Mouse (Mus musculus): ENCODE measurements at regions not wholly inside any gene's neighbourhood (a gene's known extent, or its start where the extent isn't known, plus 50 kb on each side); places are given as distances from the start of the nearest gene placed in this dataset.
A peak's percentile ranks its signal among the peaks of the same experiment; 100 is the strongest.

GRCm38 (mm10) chr13:28541607-28542006, 284.3 kb downstream of the Gm11361 start:
- no peak overlapping the region for H3K4me2 ChIP-seq
- no peak overlapping the region for H3K9ac ChIP-seq
- whole genome bisulfite sequencing = 90% methylated on average over 3 of the region's 3 CpGs
- peaks cover 3% of the 10 kb centered on the region; the same call in 1 of the 2 replicates for H3K9me3 ChIP-seq
- peaks cover 14% of the 10 kb centered on the region; the same call in 1 of the 2 replicates for H3K36me3 ChIP-seq (replicated peaks)
- no peak overlapping the region for H3K27ac ChIP-seq
- H3K4me3 ChIP-seq (replicated peaks) = no peak overlapping the region
- no peaks in the 10 kb centered on the region for H3K27me3 ChIP-seq
- no peak for ATAC-seq (ENCODE audit: low FRiP score)
- peaks cover 24% of the 10 kb centered on the region for H3K4me1 ChIP-seq

- H3K4me2 ChIP-seq = no peak overlapping the region
- no peaks in the 10 kb centered on the region for H3K27me3 ChIP-seq
- no peak for ATAC-seq (ENCODE audit: low FRiP score)
- H3K4me1 ChIP-seq = no peaks in the 10 kb centered on the region; the same call in 1 of the 2 replicates
- 97% methylated on average over 1 of the region's 1 CpGs for WGBS
- no peak overlapping the region for H3K9ac ChIP-seq
- H3K4me3 ChIP-seq (replicated peaks) = no peak overlapping the region
- peaks cover 12% of the 10 kb centered on the region for H3K36me3 ChIP-seq (replicated peaks)
- no peak overlapping the region for H3K27ac ChIP-seq
- H3K9me3 ChIP-seq = peaks cover 3% of the 10 kb centered on the region; the same call in 1 of the 2 replicates
These were observed 275.8 kb downstream of the Gm11361 start for GRCm38 (mm10) chr13:28533080-28533479.

DNA sequence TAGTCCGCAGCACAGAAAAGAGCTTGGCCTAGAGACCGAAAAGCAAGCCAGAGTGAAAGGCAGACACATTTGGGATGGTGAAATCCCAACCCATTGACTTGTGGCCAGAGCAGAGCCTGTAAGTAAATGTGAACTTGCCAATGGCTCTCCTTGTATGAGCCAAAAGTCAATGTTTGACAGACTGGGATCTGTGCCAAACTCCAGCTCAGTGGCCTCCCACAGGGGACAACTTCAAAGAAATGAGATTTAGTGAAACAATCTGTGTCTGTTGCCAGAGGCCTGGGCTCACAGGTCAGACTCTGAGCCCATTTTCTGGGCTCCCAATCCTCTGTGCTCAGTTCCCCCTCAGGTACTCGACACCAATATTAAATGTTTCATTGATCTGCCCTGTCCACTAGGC, 274.9 kb downstream of the Gm11361 start:
- Histone ChIP-seq H3K4me1 (no peaks in the 10 kb centered on the region; the same call in 1 of the 2 replicates), H3K4me2 (no peak overlapping the region), H3K36me3 (replicated peaks) (peaks cover 10% of the 10 kb centered on the region), H3K27ac (no peak overlapping the region), H3K9ac (no peak overlapping the region), H3K4me3 (replicated peaks) (no peak overlapping the region), H3K9me3 (no peaks in the 10 kb centered on the region), H3K27me3 (no peaks in the 10 kb centered on the region)
- no peak for ATAC-seq (ENCODE audit: low FRiP score)
- WGBS = 92% methylated on average over 3 of the region's 3 CpGs

GRCm38 (mm10) chr13:28531534-28531999, 274.2 kb downstream of the Gm11361 start:
- no peak overlapping the region for H3K9ac ChIP-seq
- H3K9me3 ChIP-seq = no peaks in the 10 kb centered on the region
- 89% methylated on average over 5 of the region's 5 CpGs for WGBS
- no peaks in the 10 kb centered on the region; the same call in 1 of the 2 replicates for H3K4me1 ChIP-seq
- H3K4me3 ChIP-seq (replicated peaks) = no peak overlapping the region
- H3K27me3 ChIP-seq = no peaks in the 10 kb centered on the region
- no peak overlapping the region for H3K4me2 ChIP-seq
- H3K36me3 ChIP-seq (replicated peaks) = peaks cover 10% of the 10 kb centered on the region
- ATAC-seq (ENCODE audit: low FRiP score) = no peak
- no peak overlapping the region for H3K27ac ChIP-seq

DNA sequence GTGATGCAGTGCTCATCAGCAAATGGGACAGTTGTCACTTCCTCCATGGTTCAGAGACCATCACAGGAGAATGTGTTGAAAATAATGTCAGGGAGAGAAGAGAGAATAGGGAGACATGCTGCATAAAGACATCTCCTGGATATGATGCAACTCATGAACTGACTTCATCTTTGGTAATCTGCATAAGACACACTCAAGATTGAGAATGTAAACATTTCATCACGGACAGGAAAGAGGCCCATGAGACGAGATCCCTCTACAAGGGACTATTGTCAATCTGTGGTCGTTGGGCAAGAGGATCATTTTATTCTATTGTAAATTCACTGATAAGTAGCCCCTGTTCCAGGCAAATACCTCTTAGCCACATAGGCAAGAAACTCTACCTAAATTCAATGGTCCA, 273.6 kb downstream of the Gm11361 start:
- H3K36me3 ChIP-seq (replicated peaks) = peaks cover 10% of the 10 kb centered on the region
- H3K27ac ChIP-seq = no peak overlapping the region
- H3K4me2 ChIP-seq = no peak overlapping the region
- H3K4me1 ChIP-seq = no peaks in the 10 kb centered on the region; the same call in 1 of the 2 replicates
- no peak overlapping the region for H3K9ac ChIP-seq
- no peaks in the 10 kb centered on the region for H3K9me3 ChIP-seq
- WGBS = 95% methylated on average over 3 of the region's 3 CpGs
- ATAC-seq (ENCODE audit: low FRiP score) = no peak
- H3K4me3 ChIP-seq (replicated peaks) = no peak overlapping the region
- H3K27me3 ChIP-seq = no peaks in the 10 kb centered on the region

DNA sequence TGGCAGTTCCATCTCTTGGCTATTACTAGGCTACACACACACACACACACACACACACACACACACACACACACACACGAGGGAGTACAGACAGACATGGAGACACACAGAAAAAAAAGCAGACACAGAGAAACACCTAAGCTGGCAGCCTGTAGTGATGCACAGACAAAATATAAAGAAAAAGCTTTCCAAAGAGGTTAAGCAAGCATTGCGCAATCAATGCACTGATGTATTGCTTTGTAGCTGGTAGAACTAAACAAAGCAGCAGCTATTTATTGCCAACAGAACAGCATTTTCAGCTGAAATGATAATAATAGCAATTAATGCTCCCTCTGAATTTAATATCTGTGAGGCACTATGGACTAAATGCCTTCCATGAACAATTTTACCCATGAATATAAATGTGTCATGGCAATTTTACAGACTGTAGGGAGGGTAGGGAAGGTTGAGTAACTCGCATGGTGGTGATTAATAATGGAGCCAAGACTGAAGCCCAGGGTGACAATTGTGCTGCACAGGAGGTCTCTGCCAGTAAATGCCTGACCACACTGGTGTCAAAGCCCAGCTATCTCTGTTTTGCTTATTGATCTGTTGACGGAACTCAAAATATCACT, 271.7 kb downstream of the Gm11361 start:
- Histone ChIP-seq H3K9me3 (no peaks in the 10 kb centered on the region), H3K4me1 (no peaks in the 10 kb centered on the region; the same call in 1 of the 2 replicates), H3K4me2 (no peak overlapping the region), H3K4me3 (replicated peaks) (no peak overlapping the region), H3K27me3 (no peaks in the 10 kb centered on the region), H3K27ac (0 out of 2 replicates have a peak overlapping the region, but pooled peaks have one; percentile 5), H3K9ac (no peak overlapping the region), H3K36me3 (replicated peaks) (peaks cover 12% of the 10 kb centered on the region)
- 84% methylated on average over 4 of the region's 4 CpGs for WGBS
- no peak for ATAC-seq (ENCODE audit: low FRiP score)

- Histone ChIP-seq H3K4me3 (replicated peaks) (no peak overlapping the region), H3K27ac (no peak overlapping the region), H3K4me2 (no peak overlapping the region), H3K9ac (no peak overlapping the region), H3K36me3 (replicated peaks) (peaks cover 12% of the 10 kb centered on the region), H3K9me3 (no peaks in the 10 kb centered on the region), H3K27me3 (no peaks in the 10 kb centered on the region), H3K4me1 (no peaks in the 10 kb centered on the region; the same call in 1 of the 2 replicates)
- ATAC-seq (ENCODE audit: low FRiP score) = no peak
- WGBS = 92% methylated on average over 1 of the region's 1 CpGs
These were observed 269.0 kb downstream of the Gm11361 start for GRCm38 (mm10) chr13:28526299-28526698.

DNA sequence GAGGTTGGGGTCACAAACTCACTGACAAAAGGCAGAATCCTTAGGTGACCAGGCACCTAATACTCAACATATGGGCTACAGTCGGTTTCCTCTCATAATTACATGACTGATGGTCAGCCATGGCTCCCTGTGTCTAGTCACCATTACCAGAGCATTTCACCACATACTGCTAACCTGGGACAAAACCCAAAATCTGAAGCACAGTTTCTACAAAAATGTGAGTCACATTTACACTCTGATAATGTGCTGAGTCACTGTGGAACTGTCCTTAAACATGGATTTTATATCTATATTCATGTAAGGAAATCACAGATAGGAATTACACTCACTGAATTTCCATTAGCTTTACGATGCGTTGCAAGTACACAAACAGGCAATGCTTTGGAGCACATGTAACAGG, 267.1 kb downstream of the Gm11361 start:
- Histone ChIP-seq H3K36me3 (replicated peaks) (0 out of 2 replicates have a peak, but pooled peaks cover 2% of the 10 kb centered on the region), H3K4me2 (no peak overlapping the region), H3K4me1 (peaks cover 7% of the 10 kb centered on the region; the same call in 1 of the 2 replicates), H3K9ac (no peak overlapping the region), H3K4me3 (replicated peaks) (no peak overlapping the region), H3K27me3 (no peaks in the 10 kb centered on the region), H3K9me3 (no peaks in the 10 kb centered on the region), H3K27ac (no peak overlapping the region)
- ATAC-seq (ENCODE audit: low FRiP score) = no peak
- 88% methylated on average over 3 of the region's 3 CpGs for WGBS

GRCm38 (mm10) chr13:28520127-28520482, 262.8 kb downstream of the Gm11361 start:
- Histone ChIP-seq H3K9me3 (no peaks in the 10 kb centered on the region), H3K36me3 (replicated peaks) (no peaks in the 10 kb centered on the region), H3K27ac (0 out of 2 replicates have a peak overlapping the region, but pooled peaks have one; percentile 13), H3K4me3 (replicated peaks) (no peak overlapping the region), H3K27me3 (no peaks in the 10 kb centered on the region), H3K4me2 (no peak overlapping the region), H3K9ac (no peak overlapping the region), H3K4me1 (peaks cover 9% of the 10 kb centered on the region; the same call in 1 of the 2 replicates)
- ATAC-seq (ENCODE audit: low FRiP score) = no peak
- 71% methylated on average over 1 of the region's 1 CpGs for WGBS

GRCm38 (mm10) chr13:28519383-28520126, 262.2 kb downstream of the Gm11361 start:
- no peaks in the 10 kb centered on the region for H3K36me3 ChIP-seq (replicated peaks)
- no peak for ATAC-seq (ENCODE audit: low FRiP score)
- H3K27me3 ChIP-seq = no peaks in the 10 kb centered on the region
- no peak overlapping the region for H3K9ac ChIP-seq
- no peaks in the 10 kb centered on the region for H3K9me3 ChIP-seq
- no peak overlapping the region for H3K4me2 ChIP-seq
- WGBS = 67% methylated on average over 3 of the region's 3 CpGs
- 0 out of 2 replicates have a peak overlapping the region, but pooled peaks have one; percentile 13 for H3K27ac ChIP-seq
- H3K4me3 ChIP-seq (replicated peaks) = no peak overlapping the region
- H3K4me1 ChIP-seq = peaks cover 9% of the 10 kb centered on the region; the same call in 1 of the 2 replicates

- WGBS = 85% methylated on average over 6 of the region's 6 CpGs
- Histone ChIP-seq H3K4me3 (replicated peaks) (no peak overlapping the region), H3K4me1 (peaks cover 14% of the 10 kb centered on the region), H3K9ac (no peak overlapping the region), H3K27me3 (no peaks in the 10 kb centered on the region), H3K27ac (no peak overlapping the region), H3K36me3 (replicated peaks) (no peaks in the 10 kb centered on the region), H3K9me3 (no peaks in the 10 kb centered on the region), H3K4me2 (no peak overlapping the region)
- no peak for ATAC-seq (ENCODE audit: low FRiP score)
These were observed 259.8 kb downstream of the Gm11361 start for GRCm38 (mm10) chr13:28517161-28517560.

DNA sequence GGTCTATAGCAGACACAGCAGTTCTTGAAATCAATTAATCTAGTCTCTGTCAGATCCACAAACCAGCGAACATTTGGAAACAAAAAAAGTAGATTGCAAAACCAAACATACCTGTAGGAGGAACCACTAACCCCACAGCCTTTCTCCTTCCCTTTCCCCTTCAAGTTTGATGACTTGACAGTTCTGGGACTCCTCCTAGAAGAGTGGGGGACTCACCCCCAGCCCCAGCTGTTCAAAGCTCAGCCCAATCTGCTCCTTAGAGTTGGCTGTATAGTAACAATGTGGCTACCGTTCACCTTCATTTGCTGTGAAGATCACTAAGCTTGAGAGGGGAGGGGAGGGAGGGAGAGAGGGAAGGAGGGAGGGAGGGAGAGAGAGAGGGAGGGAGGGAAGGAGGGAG, 259.3 kb downstream of the Gm11361 start:
- H3K9ac ChIP-seq = no peak overlapping the region

More for the DNA sequence above, 259.3 kb downstream of the Gm11361 start:
- no peaks in the 10 kb centered on the region for H3K36me3 ChIP-seq (replicated peaks)
- peaks cover 14% of the 10 kb centered on the region for H3K4me1 ChIP-seq
- H3K27ac ChIP-seq = no peak overlapping the region
- H3K9me3 ChIP-seq = no peaks in the 10 kb centered on the region
- no peaks in the 10 kb centered on the region for H3K27me3 ChIP-seq
- H3K4me2 ChIP-seq = no peak overlapping the region
- H3K4me3 ChIP-seq (replicated peaks) = no peak overlapping the region
- ATAC-seq (ENCODE audit: low FRiP score) = no peak
- whole genome bisulfite sequencing = 51% methylated on average over 2 of the region's 2 CpGs
